Mouse (Mus musculus): ENCODE measurements at regions not wholly inside any gene's neighbourhood (a gene's known extent, or its start where the extent isn't known, plus 50 kb on each side); places are given as distances from the start of the nearest gene placed in this dataset.

DNA sequence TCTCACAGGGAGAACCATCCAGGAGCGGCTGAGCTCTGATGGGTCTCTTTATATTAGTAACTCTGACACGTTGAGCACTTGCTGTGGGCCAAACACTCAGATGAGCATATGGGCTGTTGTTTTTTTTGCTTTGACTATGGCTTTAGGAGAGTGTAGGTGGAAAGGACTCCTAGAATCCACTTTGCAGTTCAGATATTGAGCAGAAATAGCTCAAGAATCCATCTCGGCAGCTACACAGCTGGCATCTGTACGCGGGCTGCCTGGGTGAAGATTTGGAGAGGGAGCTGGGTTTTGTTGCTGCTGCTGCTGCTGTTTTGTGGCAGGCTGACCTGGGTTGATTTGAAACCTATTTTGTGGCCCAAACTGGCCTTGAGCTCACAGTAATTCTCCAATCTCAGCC, 281.0 kb downstream of the Rps24 start:
- no peak for ATAC-seq (ENCODE audit: poor library complexity, severe bottlenecking)

DNA sequence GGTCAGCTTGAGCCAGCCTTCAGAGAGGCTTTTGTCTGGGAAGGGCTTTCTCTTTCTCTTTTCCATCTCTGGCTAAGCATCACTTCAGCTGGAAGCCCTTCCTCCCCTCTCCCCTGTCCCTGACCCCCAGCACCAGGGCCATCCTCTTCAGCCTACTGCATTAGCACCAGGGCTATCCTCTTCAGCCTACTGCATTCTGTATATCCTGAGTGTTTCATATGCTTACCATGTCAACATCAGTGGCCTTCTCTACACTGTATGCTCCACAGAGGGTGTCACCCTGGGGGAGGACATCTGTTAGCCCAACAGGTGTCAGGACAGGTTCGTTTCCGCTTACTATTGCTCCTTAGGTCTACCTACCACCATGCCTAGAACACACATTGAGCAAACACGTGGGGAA, 282.5 kb downstream of the Rps24 start:
- no peak for ATAC-seq (ENCODE audit: poor library complexity, severe bottlenecking)

DNA sequence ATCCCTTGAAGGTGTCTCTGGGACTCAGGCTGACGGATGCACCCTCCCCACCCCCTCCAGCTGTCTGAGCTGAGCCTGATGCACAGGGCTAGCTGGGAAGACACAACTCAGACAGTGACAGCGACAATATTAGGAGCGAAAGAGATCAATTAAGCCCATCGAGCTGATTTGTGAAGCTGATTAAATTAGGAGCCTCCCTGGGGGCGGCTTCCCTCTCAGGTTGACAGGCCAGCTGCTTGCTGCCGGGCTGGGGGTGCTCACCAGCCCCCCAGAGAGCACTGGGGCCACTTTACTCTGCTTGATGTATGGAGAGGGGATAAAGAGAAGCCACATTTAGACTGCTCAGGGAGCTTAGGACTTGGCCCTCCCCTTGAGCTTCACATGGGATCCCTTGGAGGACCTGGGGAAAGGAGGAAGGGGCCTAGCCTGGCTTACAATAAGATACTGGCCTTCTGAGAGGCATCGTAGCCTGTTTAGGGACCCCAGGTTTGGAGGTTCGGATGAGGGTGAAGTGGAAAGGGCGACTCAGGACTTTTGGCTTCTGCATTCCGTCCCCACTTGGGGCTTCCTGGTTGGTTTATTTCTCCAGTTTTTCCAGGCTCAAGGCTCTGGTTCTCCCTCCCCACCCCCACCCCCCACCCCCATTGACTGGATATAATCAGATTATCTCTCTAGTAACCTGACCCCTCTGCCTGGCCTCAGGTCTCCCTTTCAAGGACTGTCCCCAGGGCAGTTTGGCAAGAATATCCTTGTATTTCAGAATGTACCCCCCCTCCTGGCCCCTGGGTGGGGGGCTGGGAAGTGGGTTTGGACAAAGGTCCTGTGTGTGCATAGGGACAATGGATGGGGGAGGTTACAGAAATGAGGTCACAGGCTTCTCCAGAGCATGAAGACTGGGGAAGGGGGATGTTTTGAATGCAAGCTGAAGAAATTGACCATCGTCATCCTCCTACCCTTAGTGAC, 283.4 kb downstream of the Rps24 start:
- no peak for ATAC-seq (ENCODE audit: poor library complexity, severe bottlenecking)

DNA sequence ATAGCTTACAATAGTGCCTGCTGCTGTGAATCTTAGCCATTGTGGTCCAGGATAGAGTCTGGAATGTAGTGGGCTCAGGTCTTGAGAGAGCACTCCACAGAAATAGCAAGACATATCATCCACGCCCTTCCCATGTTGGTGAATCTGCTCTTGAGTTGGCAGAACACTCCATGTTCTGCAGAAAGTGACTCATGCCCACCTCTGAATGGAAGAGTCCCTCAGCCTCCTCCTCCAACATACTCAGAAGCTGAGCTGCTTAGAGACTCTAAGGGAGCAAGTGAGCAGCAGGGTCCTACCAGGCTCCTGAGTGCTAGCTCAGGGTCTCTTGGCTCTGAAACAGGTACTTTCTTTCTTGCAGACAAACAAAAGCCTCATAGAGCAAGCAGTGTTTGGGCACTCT, 284.7 kb downstream of the Rps24 start:
- ATAC-seq (ENCODE audit: poor library complexity, severe bottlenecking) = no peak

DNA sequence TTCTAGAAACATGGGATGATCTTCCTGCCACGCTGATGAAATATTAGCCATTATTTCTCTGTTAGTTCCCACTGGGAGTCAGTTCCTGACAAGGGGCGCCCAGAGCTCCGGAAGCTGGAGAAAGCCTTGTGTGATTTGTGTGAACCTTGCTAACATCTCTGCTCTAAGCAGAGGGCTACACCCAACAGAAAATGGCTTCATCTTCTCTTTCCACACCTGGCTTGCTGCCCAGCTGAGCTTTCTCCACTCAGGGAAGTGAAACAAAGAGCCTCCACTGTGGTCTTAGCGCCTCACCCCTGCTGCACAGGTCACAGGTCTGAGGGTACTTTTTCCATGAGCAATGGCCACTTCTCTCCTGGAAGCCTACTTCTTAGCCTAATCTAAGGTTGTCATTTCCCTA, 285.2 kb downstream of the Rps24 start:
- no peak for ATAC-seq (ENCODE audit: poor library complexity, severe bottlenecking)

DNA sequence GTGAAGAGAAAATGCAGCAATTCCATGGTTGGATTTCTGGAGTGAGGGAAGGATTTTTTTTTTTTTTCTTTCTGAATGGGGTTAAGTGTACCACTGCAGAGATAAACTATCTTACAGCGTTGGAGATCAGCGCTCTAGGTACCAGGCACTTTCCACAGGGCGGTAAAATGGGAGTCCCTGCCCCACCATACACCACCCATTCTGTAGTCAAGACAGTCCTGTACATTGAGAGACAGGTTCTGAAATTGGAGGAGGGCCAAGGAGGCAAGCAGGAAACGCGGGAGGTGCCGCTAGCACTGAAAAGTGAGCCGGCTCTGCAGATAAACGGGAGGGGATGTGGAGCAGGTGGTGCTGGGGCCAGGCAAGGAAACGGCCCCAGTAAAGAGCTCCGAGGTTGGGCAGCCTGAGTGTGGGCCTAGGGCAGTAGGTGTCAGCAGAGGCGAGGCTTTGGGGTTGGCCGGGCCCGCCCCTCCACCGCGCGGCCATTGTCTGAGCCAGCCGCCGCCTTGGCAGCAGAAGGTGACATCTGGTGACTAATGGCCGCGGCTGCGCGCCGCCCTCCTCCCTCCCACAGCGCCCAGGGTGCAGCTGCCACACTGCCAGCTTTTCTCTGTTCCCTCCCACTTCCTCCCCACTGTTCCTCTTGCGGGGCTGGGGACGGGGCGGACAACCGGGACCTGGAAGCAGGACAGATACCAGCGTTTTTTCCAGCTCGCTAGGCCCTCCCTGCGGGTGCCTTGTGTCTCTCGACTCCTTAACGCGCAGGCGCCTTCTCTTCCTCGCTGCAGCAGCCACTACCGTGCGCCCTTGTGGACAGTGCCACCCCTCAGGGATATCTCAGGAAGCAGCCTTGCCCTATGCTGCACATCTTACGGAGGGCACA, 292.1 kb downstream of the Rps24 start:
- ATAC-seq (ENCODE audit: poor library complexity, severe bottlenecking) = peak; percentile 94

DNA sequence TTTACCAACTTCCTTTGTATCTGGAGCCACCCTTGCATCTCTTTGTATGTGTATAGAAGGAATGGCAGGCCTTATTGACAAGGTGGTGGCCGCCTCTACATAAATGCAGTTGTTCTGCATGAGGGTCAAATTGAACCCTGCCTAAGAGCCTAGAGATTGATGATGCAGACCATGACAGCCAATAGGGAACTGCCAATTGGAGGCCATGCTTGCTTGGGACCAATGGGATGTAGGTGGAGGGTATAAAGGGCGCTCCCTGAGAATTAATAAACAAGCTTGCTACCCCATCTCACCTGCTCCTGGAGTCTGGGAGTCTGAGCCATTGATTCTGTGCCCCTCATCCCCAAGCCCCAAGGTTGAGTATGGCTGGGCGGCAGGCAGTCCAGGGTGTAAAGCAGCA, 294.7 kb downstream of the Rps24 start:
- no peak for ATAC-seq (ENCODE audit: poor library complexity, severe bottlenecking)

DNA sequence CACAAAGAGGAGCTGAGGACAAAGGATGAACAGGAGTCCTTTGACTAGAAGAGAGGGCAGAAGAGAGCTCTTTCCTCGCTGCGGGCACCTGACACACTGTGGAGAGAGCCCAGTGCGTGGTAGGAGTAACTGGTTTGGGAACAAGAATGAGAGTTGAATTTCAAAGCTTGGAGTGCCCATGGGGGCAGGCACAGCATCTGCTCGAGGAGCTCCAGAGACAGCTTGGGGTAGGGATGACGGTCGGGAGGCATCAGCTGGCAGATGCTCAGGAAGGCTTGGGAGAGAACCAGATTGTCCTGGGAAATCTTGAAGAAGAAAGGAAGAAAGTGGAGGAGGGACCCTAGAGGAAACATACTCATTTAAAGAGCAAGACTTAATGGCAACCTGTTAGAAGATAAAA, 297.0 kb downstream of the Rps24 start:
- no peak for ATAC-seq (ENCODE audit: poor library complexity, severe bottlenecking)

DNA sequence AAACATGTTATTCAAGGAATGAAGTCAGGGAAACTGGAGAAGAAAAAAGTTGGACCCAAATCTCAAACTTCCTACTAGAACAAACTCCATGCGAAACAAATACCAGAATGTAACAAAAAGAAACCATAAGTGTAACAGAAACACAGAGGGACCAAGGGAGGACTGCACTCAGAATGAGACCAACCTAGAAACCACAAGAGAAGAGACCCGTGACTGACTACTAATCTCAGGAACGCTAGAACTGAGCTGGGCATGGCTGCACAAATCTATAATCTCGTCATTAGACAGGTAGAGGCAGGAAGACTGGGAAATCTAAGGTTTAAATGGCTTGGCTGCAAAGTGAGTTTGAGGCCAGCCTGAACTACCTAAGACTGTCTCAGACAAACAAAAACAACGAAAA, 298.5 kb downstream of the Rps24 start:
- ATAC-seq (ENCODE audit: poor library complexity, severe bottlenecking) = no peak

DNA sequence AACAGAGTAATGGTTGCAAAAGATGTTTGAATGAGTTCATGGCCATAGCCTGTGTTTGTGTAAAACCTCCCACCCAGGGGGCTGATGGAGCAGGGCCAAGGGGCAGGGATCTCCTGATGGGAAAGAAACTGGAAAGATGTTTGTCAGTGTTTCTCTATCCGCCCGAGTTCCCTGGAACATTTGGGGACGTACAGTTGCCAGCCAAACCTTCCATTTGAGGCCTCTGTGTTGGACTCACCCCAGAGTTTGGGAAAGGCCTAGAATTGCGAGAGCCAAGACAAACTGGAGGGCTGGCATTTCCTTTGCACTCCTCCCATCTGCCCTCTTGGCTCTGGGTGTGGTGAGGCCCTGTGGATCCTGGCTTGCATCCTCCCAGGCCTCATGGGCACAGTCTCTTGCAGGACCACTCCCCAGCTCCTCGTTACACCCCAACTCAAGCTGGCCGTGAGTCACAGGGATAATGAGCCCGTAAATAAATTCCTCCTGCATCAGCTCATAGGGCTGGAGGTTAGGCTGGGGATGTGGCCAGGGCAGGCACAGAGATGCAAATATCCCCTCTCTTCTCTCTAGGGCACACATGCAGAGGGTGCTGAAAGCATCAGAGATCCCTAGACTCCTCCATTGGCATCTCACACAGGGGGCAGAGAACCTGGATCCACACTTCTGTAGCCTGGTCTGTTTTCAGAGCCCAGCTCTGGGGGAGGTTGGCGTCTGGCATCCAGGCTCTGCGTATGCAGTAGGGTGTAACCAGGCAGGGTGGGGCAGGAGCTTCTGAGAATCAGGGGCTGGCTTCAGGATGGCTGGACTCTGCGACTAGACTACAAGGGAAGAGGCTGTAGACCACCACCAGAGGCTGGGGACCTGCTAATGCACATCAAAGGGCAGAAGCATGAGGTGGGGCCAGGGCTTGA, 306.7 kb downstream of the Rps24 start:
- ATAC-seq (ENCODE audit: poor library complexity, severe bottlenecking) = no peak

DNA sequence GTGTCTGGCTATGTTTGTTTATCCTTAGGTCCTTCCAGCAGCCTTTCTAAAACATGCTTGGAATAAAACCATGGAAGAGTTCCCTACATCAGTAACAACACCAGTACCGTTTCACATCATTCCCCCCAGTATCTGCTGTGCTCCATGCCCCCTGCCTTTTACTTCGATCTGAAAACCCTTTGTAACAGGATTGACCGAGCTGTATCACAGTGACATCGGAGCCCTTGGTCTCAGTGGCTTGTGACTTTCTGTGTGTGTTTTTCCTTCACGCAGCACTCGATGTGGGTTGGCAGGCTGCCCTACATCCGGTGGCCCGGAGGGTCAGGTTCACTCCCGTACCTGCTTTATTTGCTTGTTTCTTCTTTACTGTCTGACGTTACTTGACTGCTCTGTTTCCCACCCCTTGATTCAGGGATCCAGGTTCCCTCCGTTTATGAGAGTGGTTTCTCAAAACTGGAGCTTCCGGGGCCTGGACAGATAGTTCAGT, 307.5 kb downstream of the Rps24 start:
- ATAC-seq (ENCODE audit: poor library complexity, severe bottlenecking) = no peak

DNA sequence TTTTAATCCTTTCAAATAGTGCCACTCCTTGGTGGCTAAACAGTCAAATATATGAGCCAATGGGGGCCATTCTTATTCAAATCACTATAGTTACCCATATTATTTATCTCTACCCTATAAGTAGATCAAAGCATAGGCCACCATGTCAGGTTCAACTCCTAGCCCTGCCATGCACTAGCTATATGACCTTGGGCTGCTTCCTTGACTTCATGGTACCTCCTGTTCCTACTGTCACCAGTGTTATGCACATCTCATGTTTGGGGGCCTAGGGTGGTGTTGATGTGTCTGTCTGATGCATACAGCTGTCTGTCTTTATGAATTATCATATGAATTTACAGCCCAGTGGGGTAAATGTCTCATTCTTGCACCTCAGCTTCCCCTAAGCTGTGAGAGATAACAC, 310.6 kb downstream of the Rps24 start:
- no peak for ATAC-seq (ENCODE audit: poor library complexity, severe bottlenecking)

DNA sequence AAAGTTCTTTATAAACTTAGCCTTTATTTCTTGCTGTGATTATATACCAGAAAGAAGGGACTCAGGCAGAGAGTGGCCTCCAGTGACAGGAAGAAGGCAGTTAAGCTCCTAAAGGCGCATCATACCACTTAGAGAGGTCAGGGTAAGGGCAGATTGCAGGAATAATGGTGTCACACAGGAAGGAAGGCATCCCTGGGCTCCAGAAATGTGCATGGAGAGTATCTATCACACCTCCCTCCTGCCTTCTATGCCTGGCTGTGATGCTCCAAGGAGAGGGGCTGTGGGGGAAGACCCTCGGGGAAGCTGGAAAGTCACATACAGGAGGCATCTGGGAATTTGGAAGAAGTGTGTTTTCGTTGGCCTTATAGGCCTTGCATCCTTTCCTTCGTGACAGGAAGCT, 311.1 kb downstream of the Rps24 start:
- no peak for ATAC-seq (ENCODE audit: poor library complexity, severe bottlenecking)

DNA sequence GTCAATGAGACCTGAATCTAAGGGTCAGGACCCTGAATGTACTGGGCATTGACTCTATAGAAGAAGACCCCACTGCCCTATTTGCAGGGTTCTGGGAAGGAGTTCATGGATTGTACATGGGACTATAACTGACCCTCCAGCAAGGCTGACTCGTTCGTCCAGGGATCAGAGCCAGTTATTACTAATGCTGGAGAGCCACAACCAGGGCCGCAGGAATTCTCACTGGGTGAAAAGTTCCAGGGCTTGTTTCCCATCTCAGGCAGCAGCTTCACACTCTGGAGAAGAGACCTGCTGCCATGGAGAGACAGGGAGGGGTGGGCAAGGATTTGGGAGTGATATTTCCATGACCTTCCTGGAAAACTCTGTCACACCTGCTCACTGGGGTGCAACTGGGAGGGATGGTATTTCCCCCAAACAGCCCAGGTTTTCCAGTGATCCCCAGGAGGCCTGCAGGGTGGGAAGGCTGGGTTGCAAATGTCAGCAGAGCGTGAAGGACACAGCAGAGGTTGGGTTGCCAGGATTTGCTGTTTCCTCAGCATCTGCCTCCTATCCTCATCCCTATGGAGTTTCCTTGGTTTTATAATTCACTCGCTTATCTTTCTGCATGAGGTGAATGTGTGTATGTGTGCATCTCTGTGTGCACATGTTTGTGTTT, 316.2 kb downstream of the Rps24 start:
- no peak for ATAC-seq (ENCODE audit: poor library complexity, severe bottlenecking)

DNA sequence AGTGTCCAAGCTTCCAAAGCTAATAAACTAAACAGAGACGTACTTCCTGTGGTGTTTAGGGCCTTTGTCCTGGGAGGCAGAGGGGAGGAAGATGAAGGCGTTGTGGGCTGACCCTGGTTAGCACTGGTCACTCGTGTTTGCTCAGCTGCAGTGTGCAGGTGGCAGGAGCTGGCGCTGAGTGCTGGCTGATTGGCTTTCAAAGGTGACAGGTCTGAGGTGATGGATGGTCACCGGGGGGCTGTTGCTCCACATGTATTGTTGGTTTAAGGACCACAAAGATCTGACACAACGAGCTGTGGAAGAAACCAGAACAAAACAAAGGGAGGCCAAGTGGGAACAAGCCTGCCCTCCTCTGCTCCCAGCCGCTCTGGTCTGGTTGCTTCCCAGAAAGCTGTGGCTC, 320.1 kb downstream of the Rps24 start:
- ATAC-seq (ENCODE audit: poor library complexity, severe bottlenecking) = no peak

DNA sequence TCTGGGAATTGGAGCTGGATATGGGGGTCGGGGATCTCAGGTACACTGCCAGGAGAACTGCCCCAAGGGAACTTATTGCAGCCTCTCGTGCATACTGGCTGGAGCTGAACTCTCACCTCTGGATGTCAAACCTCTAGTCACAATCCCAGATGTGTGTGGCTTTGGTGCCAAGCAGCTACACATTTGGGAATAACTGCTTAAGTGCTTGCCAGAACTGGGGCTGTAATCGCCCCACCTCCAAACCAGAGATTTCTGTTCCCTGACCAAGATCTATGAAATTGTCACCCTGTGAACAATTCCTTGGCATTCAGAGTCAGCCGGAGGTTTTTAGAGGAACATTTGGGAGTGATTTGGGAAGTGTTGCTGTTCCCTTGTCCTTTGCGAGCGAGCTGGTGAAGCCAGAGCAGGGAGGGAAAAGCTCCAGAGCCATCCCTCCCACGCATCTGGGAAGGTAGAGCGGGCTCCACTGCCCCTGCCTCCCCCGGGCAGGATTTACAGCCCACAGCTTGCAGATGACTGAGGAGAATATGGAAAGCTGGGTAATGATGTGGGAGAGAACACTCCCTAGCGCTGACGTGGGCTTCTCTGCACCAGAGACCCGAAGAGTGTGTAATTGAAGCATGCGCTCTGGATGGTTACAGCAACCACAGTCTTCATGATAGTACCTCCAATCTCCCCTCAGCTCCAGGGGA, 336.1 kb downstream of the Rps24 start:
- ATAC-seq (ENCODE audit: poor library complexity, severe bottlenecking) = no peak

DNA sequence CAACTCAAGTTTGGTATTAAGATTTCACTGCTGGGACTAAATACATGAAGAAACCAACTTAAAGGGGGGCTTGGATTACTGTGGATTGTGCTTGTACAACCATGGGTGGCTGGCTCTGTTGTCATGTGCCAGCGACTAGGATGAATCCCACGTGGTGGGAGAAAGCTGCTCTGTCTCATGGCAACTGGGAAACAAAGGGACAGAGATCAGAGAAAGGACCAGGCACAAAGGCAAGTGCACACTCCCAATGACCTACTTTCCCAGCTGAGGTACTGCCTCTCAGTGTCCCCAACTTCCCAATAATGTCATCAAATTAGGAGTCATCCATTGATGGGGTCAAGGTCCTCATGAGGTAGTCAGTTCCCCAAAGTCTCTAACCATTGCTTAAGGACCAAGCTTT, 337.4 kb downstream of the Rps24 start:
- ATAC-seq (ENCODE audit: poor library complexity, severe bottlenecking) = no peak

DNA sequence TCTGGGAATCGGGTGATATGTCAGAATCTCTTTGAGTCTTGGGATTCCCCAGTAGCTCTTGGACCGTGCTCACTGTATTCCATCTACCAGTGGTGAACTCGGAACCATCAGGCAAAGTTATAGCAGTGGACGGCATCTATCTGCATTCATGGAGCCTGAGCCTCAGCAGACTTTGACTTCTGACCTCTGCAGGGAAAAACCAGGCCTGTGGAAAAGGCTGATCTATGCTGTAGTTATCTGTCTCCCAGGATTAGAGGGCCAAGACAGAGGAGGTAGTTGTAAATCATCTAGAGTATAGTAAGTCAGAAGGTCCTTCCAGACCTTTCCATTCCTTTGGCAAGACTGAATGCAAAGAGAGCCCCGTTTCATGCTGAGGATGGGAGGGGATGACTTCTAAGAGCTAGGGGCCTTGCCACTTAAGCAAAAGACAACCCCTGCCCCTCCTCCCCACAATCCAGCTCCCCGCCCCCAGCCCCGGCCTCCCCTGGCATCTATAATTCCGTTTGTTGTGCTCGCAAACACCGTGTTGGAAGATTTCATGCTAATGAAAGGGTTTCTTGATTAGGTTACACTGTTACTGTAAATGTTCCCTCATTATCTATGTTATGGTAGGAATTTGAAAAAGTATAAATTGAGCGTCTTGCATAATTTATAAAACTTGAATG, 338.9 kb downstream of the Rps24 start:
- ATAC-seq (ENCODE audit: poor library complexity, severe bottlenecking) = no peak
